Mouse (Mus musculus): ENCODE measurements at regions not wholly inside any gene's neighbourhood (a gene's known extent, or its start where the extent isn't known, plus 50 kb on each side); places are given as distances from the start of the nearest gene placed in this dataset.

GRCm38 (mm10) chr7:59080109-59080508 is 148.4 kb upstream of the Ube3a start:
- DNase-seq = no peak

More at GRCm38 (mm10) chr7:59080109-59080508, 148.4 kb upstream of the Ube3a start:
- intact Hi-C loops (cut with DNase I) = loop anchor here (10.0 kb wide), 1 partner anchor 495 kb away; no protein-coding TSS in a partner anchor

All from heart, postnatal 36 days (tissue).